Mouse (Mus musculus) myocyte (in vitro differentiated cells): Measurements from ENCODE around the gene Spata5.

Source experiments
- CEBPB ChIP-seq: IDR thresholded peaks from 2 replicates; pipeline ENCODE4 v1.6.1; 2011; ENCODE audit warnings: mild to moderate bottlenecking, moderate library complexity; ENCODE audit not compliant: poor library complexity, insufficient read depth, severe bottlenecking
- POLR2A ChIP-seq: IDR thresholded peaks from one replicate; pipeline ENCODE4 v1.6.1; 2011; ENCODE audit warnings: low read depth, mild to moderate bottlenecking, control low read depth, moderate library complexity; ENCODE audit not compliant: insufficient read length
- POLR2AphosphoS2 ChIP-seq: IDR thresholded peaks from one replicate; pipeline ENCODE4 v1.6.1; 2011; ENCODE audit warnings: low read depth, control low read depth; ENCODE audit not compliant: insufficient read length
- TCF12 ChIP-seq: IDR thresholded peaks from one replicate; pipeline ENCODE4 v1.6.1; 2011; ENCODE audit warnings: mild to moderate bottlenecking, control low read depth; ENCODE audit not compliant: poor library complexity, insufficient read depth, severe bottlenecking
- TCF3 ChIP-seq: IDR thresholded peaks from one replicate; pipeline ENCODE4 v1.6.1; 2011; ENCODE audit warnings: low read depth, control low read depth; ENCODE audit not compliant: insufficient read length

DNA sequence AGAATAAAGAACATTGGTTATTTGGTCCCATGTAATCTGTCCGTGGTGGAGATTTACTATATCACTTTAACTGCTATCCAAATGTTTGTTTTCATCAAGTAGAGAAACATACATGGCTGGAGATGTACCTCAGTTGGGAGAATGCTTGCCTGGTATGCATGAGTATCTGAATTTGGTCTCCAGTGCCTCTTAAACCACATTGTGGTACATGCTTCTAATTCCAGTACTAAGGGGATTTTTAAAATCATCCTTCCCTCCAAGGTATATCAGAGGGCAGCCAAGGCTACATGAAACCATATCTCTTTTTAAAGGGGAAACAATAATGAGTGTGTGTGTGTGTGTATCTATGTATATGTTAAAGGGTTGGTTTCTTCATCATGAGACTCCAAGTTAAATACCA is 60.1 kb downstream of the Spata5 start:
- no peak for TF ChIP-seq POLR2A
- no peak for TF ChIP-seq TCF3
- TF ChIP-seq POLR2AphosphoS2: no peak
- no peak for TF ChIP-seq CEBPB
- no peak for TF ChIP-seq TCF12
